Mouse (Mus musculus) heart, postnatal 4 days (tissue): ENCODE measurements around the gene Stra6. TPM values are rescaled to one million over a fixed set of nuclear protein-coding genes. Genes with fewer than 3 reads are reported as not detected.

Experiments used
- total RNA-seq, 2 experiments: library from RNA; stranded (reverse); gene quantifications; 2 replicates each; pipeline ENCODE4 v1.2.3; 2021

The Stra6 gene
- total RNA-seq, 2 experiments from 2014 or later, result 0.11 to 0.26 TPM

Other genes starting within 250 kb of the Stra6 start
- gene Arid3b, start 227.0 kb upstream of the Stra6 start, total RNA-seq, result 1 to 10 TPM; 8.5 to 9.5 TPM
- gene Ubl7, start 152.8 kb upstream of the Stra6 start, total RNA-seq, result 10 to 100 TPM; 66.3 to 66.5 TPM
- gene Sema7a, start 123.7 kb upstream of the Stra6 start, total RNA-seq, result 10 to 100 TPM; 26.0 to 30.1 TPM
- under 1 TPM; 0.45 to 0.69 TPM for gene Cyp11a1, start 57.4 kb upstream of the Stra6 start, total RNA-seq
- not detected for gene Ccdc33, start 55.0 kb downstream of the Stra6 start, total RNA-seq
- 10 to 100 TPM; 25.4 to 31.0 TPM for gene Islr, start 140.5 kb downstream of the Stra6 start, total RNA-seq
- under 1 TPM; 0.83 to 0.86 TPM for gene Islr2, start 140.5 kb downstream of the Stra6 start, total RNA-seq
- 10 to 100 TPM; 15.3 to 17.6 TPM for gene Pml, start 186.0 kb downstream of the Stra6 start, total RNA-seq
- gene Stoml1, start 189.4 kb downstream of the Stra6 start, total RNA-seq, result 10 to 100 TPM; 14.2 to 17.1 TPM
- gene Loxl1, start 249.4 kb downstream of the Stra6 start, total RNA-seq, result 10 to 100 TPM; 77.2 to 87.1 TPM